Mouse (Mus musculus) thymus, adult 2 months (tissue): ENCODE data around the gene Gramd4. TPM values are rescaled to one million over a fixed set of nuclear protein-coding genes. Genes with fewer than 3 reads are reported as not detected.

Experiments
- DNase-seq: peaks from one replicate; pipeline ENCODE4 v3.0.0; 2021
- H3K27ac ChIP-seq: fragments of 200-500 bp; 2 replicates; pipeline ENCODE4 v1.5.1; 2012; ENCODE audit warnings: low read length, control low read depth; ENCODE audit not compliant: control insufficient read depth, insufficient read depth
- H3K27me3 ChIP-seq: fragments of 200-500 bp; 2 replicates; pipeline ENCODE4 v1.6.1; 2012; ENCODE audit warnings: mild to moderate bottlenecking, low read length, moderate library complexity, mixed read lengths; ENCODE audit not compliant: control insufficient read depth, insufficient read depth
- H3K36me3 ChIP-seq: fragments of 200-500 bp; 2 replicates; pipeline ENCODE4 v1.6.1; 2012; ENCODE audit warnings: mild to moderate bottlenecking, low read length, moderate library complexity; ENCODE audit not compliant: control insufficient read depth, insufficient read depth
- H3K4me1 ChIP-seq: fragments of 200-500 bp; replicated peaks from 2 replicates; pipeline ENCODE4 v1.6.1; 2012; ENCODE audit warnings: low read length; ENCODE audit not compliant: control insufficient read depth, insufficient read depth
- H3K4me3 ChIP-seq: fragments of 200-500 bp; 2 replicates; pipeline ENCODE4 v1.5.1; 2012; ENCODE audit warnings: mild to moderate bottlenecking, low read length, control low read depth, moderate library complexity; ENCODE audit not compliant: control insufficient read depth, insufficient read depth
- CTCF ChIP-seq: fragments of 200-500 bp; IDR thresholded peaks from 2 replicates; pipeline ENCODE4 v1.5.1; 2012; ENCODE audit warnings: mild to moderate bottlenecking, control low read depth, low read length, moderate library complexity, borderline replicate concordance; ENCODE audit not compliant: control insufficient read depth, poor library complexity, insufficient read depth; ENCODE audit errors: extremely low read depth
- POLR2A ChIP-seq: fragments of 200-500 bp; IDR thresholded peaks from 2 replicates; pipeline ENCODE4 v1.6.1; 2012; ENCODE audit warnings: mild to moderate bottlenecking, low read length, control low read depth, moderate library complexity; ENCODE audit not compliant: control insufficient read depth, poor library complexity, insufficient read depth; ENCODE audit errors: extremely low read depth
- WGBS: fragments of 180-500 bp; shearing (Covaris S2); methylation state at CpG from one replicate; pipeline ENCODE4 v1.1.7; 2018; 5-methylcytosine and 5-hydroxymethylcytosine counted together
- polyA plus RNA-seq: library from polyadenylated mRNA; depleted of rRNA; stranded (reverse); fragments of >200 nt; gene quantifications from 2 replicates; pipeline ENCODE4 v1.2.3, GENCODE M21; 2012; rRNA removed

Gramd4 gene
- polyA plus RNA-seq, 1 experiment: 37.1 TPM

GRCm38 (mm10) chr15:86186686-86187085 is 129.2 kb downstream of the Gramd4 start:
- H3K4me3 ChIP-seq: no peak overlapping the region
- peak; percentile 14 for DNase-seq
- no peaks in the 10 kb centered on the region for H3K27me3 ChIP-seq
- no peak overlapping the region for H3K27ac ChIP-seq
- peaks cover 42% of the 10 kb centered on the region for H3K4me1 ChIP-seq
- no peaks in the 10 kb centered on the region for H3K36me3 ChIP-seq
- TF ChIP-seq POLR2A: no peak
- no peak for TF ChIP-seq CTCF
- 85% methylated on average over 3 of the region's 3 CpGs for WGBS

Other genes with a start within 250 kb of the Gramd4 start
- gene Cdpf1, start 246.0 kb upstream of the Gramd4 start, polyA plus RNA-seq: 43.8 and 49.3 TPM in 2 replicates
- 0.07 TPM in 1 of 2 replicates, not detected in the other for gene Pkdrej, start 236.0 kb upstream of the Gramd4 start, polyA plus RNA-seq
- 8.5 and 10.1 TPM in 2 replicates for gene Ttc38, start 225.4 kb upstream of the Gramd4 start, polyA plus RNA-seq
- 39.6 and 52.5 TPM in 2 replicates for gene Gtse1, start 197.9 kb upstream of the Gramd4 start, polyA plus RNA-seq
- 34.7 and 39.1 TPM in 2 replicates for gene Trmu, start 178.4 kb upstream of the Gramd4 start, polyA plus RNA-seq
- gene Celsr1, start 23.9 kb upstream of the Gramd4 start, polyA plus RNA-seq: 40.0 and 47.8 TPM in 2 replicates
- 178 and 180 TPM in 2 replicates for gene Cerk, start 128.4 kb downstream of the Gramd4 start, polyA plus RNA-seq
- 53.1 and 56.5 TPM in 2 replicates for gene Tbc1d22a, start 156.8 kb downstream of the Gramd4 start, polyA plus RNA-seq